Mouse (Mus musculus): ENCODE data around the gene Dgcr2. TPM values are rescaled to one million over a fixed set of nuclear protein-coding genes. Genes with fewer than 3 reads are reported as not detected.

Gene Dgcr2
- polyA plus RNA-seq, 1 experiment from 2014 or later: 18.6 TPM

DNA sequence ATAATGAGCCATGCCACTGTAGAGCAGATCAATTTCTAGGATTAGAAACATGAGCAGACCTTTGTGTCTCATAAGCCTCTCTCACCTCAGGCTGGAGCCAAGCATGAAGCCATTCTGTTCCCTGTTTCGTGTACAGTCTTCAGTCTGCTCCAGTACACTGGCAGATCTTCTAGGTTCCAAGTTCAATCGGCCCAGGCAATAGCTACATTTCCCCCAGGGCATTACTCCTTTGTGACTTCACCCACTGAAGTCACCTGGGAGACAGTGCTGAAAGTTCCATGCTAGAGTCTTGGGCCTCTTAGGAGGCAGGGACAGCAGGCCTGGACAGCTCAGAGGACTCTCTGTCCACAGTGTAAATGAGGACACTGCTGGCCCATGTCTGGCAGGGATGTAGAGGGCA is 4.4 kb downstream of the Dgcr2 start, which contains the start of gene Tssk1:
Gene Tssk1 (plus strand): TSS at position 301 of the 400 bp plus-strand sequence.
- no peaks in the 10 kb centered on the region for H3K27me3 ChIP-seq
- 66% methylated on average over 2 of the region's 2 CpGs for WGBS (ENCODE audit: insufficient replicate concordance)
- no peak within 1 kb of the TSS for H3K27ac ChIP-seq
- H3K9me3 ChIP-seq (replicated peaks): no peaks in the 10 kb centered on the region
- no peak within 1 kb of the TSS for H3K4me2 ChIP-seq
- H3K4me3 ChIP-seq (replicated peaks): no peak within 1 kb of the TSS
- H3K4me1 ChIP-seq (replicated peaks): peaks cover 24% of the 10 kb centered on the region
- DNase-seq (no peak), ATAC-seq (ENCODE audit: low read depth) (no peak)
- H3K36me3 ChIP-seq: peaks cover 6% of the 10 kb centered on the region
- no peak within 1 kb of the TSS for H3K9ac ChIP-seq

DNA sequence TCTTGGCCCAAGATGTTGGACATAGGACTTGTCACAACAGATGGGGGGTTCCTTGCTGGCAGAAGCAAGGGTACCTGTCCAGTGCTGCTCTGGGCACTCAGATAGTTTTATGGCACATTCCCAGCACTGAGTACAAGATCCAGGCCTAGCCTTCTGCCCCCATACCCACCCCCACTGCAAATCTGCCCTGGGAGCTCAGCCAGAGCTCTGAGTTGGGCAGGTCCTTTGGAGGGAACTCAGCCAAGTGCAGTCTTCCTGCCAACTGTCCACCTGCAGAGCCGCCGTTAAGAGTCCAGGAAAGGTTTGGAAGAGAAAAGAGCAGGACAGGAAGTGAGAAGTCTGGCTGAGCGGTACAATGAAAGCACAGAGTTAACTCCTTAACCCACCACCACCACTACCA is 5.8 kb downstream of the Dgcr2 start:
- ATAC-seq (ENCODE audit: low read depth): no peak
- WGBS (ENCODE audit: insufficient replicate concordance): 61% methylated on average over 3 of the region's 3 CpGs
- no peak for DNase-seq
- no peak overlapping the region for H3K4me3 ChIP-seq (replicated peaks)
- no peaks in the 10 kb centered on the region for H3K36me3 ChIP-seq
- no peak overlapping the region for H3K27ac ChIP-seq
- H3K9me3 ChIP-seq (replicated peaks): no peaks in the 10 kb centered on the region
- H3K27me3 ChIP-seq: no peaks in the 10 kb centered on the region
- peaks cover 24% of the 10 kb centered on the region for H3K4me1 ChIP-seq (replicated peaks)
- no peak overlapping the region for H3K9ac ChIP-seq
- H3K4me2 ChIP-seq: no peak overlapping the region

DNA sequence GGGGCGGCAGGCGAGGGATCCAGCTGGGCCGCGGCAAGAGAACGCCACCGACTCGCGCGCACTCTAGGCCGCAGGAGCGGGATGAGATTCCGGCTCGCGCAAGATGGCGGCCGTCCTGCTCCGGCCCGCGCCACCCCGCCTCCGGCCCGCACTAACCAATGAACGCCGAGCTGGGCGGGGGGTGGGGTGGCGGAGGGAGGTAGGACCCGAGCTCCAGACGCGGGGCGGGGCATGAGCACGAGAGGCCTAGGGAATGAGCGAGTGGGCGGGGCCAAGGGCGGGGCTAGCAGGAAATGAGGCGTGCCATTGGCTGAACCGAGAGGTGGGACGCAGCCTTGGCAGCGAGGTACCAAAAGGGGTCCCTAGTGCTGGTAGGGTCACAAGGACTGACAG is 6.8 kb downstream of the Dgcr2 start, which contains the start of gene Gm20518:
Gene Gm20518 (minus strand): TSS at position 105 of the 393 bp plus-strand sequence.
- peak within 1 kb of the TSS; percentile 93 for H3K27ac ChIP-seq
- H3K4me1 ChIP-seq (replicated peaks): peaks cover 24% of the 10 kb centered on the region
- WGBS (ENCODE audit: insufficient replicate concordance): under 1% methylated on average over 38 of the region's 38 CpGs
- DNase-seq (peak; percentile 97), ATAC-seq (ENCODE audit: low read depth) (peak; percentile 96)
- H3K36me3 ChIP-seq: no peaks in the 10 kb centered on the region
- no peaks in the 10 kb centered on the region for H3K27me3 ChIP-seq
- H3K4me2 ChIP-seq: peak within 1 kb of the TSS; percentile 93
- H3K9ac ChIP-seq: peak within 1 kb of the TSS; percentile 95
- H3K4me3 ChIP-seq (replicated peaks): peak within 1 kb of the TSS; percentile 93
- H3K9me3 ChIP-seq (replicated peaks): no peaks in the 10 kb centered on the region

DNA sequence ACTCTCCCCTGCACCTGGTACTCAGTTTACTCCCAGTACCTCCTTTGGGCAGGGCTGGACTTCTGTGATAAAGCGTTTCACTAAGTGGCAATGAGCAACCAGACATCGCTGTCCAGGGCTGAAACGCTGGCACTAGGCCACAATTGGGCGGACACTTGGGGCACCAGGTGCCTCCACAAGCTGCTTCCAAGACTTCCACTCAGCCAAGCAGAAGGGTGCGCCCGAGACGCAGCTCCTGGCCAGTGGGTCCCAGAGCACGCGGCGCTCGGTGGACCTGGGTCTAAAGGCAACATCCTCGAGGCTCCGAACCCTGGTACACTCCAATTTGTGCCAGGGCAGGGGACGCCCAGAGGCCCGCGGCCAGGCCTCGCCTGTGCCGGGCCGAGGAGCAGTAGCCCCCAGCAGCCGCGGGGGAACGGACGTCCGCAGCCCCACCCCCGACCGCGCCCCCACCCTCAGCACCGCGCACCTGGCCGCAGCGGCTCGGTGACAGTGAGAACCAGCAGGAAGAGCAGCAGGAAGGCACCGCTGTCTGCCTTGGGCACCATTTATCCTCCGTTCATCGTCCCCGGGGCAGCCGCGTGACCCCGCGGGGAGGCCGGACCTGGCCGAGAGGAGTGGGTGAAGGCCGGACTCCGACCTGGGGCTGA is 7.3 kb downstream of the Dgcr2 start:
- Histone ChIP-seq H3K36me3 (no peaks in the 10 kb centered on the region), H3K4me2 (peak overlapping the region; percentile 93), H3K9me3 (replicated peaks) (no peaks in the 10 kb centered on the region), H3K4me1 (replicated peaks) (peaks cover 24% of the 10 kb centered on the region), H3K27ac (peak overlapping the region; percentile 93), H3K4me3 (replicated peaks) (peak overlapping the region; percentile 93), H3K9ac (peak overlapping the region; percentile 95), H3K27me3 (no peaks in the 10 kb centered on the region)
- WGBS (ENCODE audit: insufficient replicate concordance): 1% methylated on average over 44 of the region's 44 CpGs
- peak; percentile 49 for DNase-seq
- peak; percentile 71 for ATAC-seq (ENCODE audit: low read depth)

DNA sequence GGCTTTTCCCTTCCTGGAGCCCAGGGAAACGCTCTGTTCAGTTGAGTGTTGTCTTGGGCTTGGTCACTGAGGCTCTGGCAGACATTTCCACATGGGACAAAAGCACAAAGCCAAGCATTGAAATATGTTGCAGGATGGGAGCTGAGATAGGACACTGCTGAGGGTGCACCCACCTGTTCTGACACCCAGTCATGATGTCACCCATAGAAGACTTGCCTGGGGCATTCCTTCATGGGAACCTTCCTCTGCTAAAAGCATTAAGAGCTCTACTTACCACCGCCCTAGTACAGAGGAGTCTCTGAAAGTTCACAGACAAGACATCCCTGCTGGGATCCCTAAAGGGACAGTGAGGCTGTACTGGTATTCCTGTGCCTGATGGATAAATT is 8.0 kb downstream of the Dgcr2 start:
- whole genome bisulfite sequencing (ENCODE audit: insufficient replicate concordance): 68% methylated on average over 2 of the region's 2 CpGs
- peak overlapping the region; percentile 95 for H3K9ac ChIP-seq
- ATAC-seq (ENCODE audit: low read depth) (no peak), DNase-seq (no peak)
- no peaks in the 10 kb centered on the region for H3K9me3 ChIP-seq (replicated peaks)
- no peaks in the 10 kb centered on the region for H3K36me3 ChIP-seq
- peak overlapping the region; percentile 93 for H3K27ac ChIP-seq
- H3K4me1 ChIP-seq (replicated peaks): peaks cover 31% of the 10 kb centered on the region
- H3K27me3 ChIP-seq: no peaks in the 10 kb centered on the region
- H3K4me3 ChIP-seq (replicated peaks): peak overlapping the region; percentile 93
- H3K4me2 ChIP-seq: peak overlapping the region; percentile 93

DNA sequence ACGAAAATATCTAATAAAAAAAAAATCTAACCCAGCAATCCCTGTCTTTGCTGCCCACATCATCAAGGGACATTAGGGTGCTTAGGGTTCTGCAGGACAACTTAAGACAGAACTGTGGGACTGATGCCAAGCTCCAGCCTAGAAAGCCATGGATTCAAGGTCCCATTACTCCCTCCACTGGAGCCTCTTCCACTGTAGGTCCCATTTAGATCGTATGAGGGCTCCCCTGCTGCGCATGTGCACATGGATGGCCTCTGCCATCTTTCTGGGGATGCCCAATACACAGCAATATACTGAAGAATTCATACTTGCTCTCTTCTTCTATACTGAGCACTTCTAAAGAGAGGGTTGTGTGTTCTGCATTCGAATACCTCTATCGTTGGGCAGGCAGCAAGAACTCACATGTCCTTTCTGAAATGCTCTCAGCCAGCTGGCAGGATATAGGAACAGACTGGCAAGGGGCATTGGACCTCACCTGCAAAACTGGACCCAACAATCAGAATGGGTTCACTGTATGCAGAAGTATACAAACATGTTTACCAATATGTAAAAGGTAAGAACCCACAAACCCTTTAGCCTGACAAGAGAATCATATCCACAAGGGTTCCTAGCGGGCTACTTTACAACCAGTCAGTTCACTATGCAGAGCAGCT is 8.5 kb downstream of the Dgcr2 start:
- H3K9me3 ChIP-seq (replicated peaks): no peaks in the 10 kb centered on the region
- H3K36me3 ChIP-seq: no peaks in the 10 kb centered on the region
- H3K9ac ChIP-seq: peak overlapping the region; percentile 95
- WGBS (ENCODE audit: insufficient replicate concordance): 80% methylated on average over 6 of the region's 6 CpGs
- DNase-seq (no peak), ATAC-seq (ENCODE audit: low read depth) (no peak)
- peak overlapping the region; percentile 93 for H3K4me3 ChIP-seq (replicated peaks)
- H3K4me2 ChIP-seq: peak overlapping the region; percentile 93
- peaks cover 35% of the 10 kb centered on the region for H3K4me1 ChIP-seq (replicated peaks)
- H3K27me3 ChIP-seq: no peaks in the 10 kb centered on the region
- H3K27ac ChIP-seq: peak overlapping the region; percentile 93; the same call in 1 of the 2 replicates

DNA sequence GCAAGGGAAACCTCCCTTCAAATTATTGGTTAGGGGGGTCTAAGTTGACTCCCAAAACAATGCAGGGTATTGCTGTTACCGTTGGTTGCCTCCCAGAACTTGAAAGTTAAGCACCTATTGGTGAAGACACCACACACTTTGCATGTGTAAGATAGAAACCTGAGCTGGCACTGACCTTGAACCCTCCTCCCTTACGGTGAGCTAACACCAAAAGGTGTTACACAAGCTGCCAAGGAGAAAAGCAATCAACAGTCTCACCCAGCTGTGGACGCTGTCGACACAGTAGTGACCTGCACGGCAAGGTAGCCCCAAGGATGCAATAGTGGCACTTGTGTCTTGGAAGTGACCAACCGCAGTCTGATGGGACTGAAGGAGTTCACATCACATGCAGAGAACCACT is 14.2 kb downstream of the Dgcr2 start:
- Histone ChIP-seq H3K4me3 (replicated peaks) (no peak overlapping the region), H3K27ac (no peak overlapping the region), H3K27me3 (no peaks in the 10 kb centered on the region), H3K9ac (no peak overlapping the region), H3K4me1 (replicated peaks) (peaks cover 41% of the 10 kb centered on the region), H3K4me2 (no peak overlapping the region), H3K36me3 (peaks cover 25% of the 10 kb centered on the region), H3K9me3 (replicated peaks) (no peaks in the 10 kb centered on the region)
- WGBS (ENCODE audit: insufficient replicate concordance): 75% methylated on average over 6 of the region's 6 CpGs
- DNase-seq (no peak), ATAC-seq (ENCODE audit: low read depth) (no peak)

DNA sequence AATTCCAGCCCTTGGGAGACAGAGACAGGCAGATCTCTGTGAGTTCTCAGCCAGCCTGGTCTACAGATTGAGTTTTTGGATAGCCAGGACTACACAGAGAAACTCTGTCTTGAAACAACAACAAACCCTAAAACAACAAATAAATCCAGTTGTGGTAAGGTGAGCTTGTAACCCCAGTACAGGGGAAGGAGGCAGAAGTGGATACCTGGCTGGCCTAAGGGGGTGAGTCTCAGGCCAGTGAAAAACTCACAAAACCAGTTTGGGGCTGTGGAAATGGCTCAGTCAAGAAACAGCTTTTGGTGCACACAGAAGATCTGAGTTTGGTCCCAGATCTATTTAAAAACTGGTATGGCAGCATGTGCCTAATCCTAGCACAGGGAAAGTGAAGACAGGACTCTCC is 16.2 kb downstream of the Dgcr2 start:
- Histone ChIP-seq H3K4me1 (replicated peaks) (peaks cover 47% of the 10 kb centered on the region), H3K9me3 (replicated peaks) (no peaks in the 10 kb centered on the region), H3K9ac (no peak overlapping the region), H3K27ac (no peak overlapping the region), H3K27me3 (no peaks in the 10 kb centered on the region), H3K4me2 (no peak overlapping the region), H3K36me3 (peaks cover 39% of the 10 kb centered on the region), H3K4me3 (replicated peaks) (no peak overlapping the region)
- no peak for DNase-seq
- no peak for ATAC-seq (ENCODE audit: low read depth)

DNA sequence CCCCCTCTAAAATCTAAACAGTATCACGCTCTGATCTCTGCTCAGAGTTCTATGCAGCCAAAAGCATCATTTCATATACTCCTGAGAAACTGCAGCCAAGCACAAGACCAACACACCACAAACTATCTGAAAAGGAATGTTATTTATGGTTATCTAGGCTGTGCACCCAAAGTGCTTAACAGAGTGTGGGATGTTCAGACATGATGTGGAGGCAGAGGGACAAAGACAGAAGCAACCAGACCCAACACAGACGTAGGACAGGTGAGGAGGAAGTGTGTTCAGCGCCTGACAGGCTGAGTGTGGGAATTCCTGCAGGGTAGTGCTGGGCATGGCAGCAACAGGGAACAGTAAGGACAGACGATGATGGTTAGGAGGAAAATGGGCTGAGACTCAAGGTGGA is 18.8 kb downstream of the Dgcr2 start:
- 82% methylated on average over 4 of the region's 4 CpGs for WGBS (ENCODE audit: insufficient replicate concordance)
- no peak overlapping the region for H3K27ac ChIP-seq
- H3K27me3 ChIP-seq: no peaks in the 10 kb centered on the region

DNA sequence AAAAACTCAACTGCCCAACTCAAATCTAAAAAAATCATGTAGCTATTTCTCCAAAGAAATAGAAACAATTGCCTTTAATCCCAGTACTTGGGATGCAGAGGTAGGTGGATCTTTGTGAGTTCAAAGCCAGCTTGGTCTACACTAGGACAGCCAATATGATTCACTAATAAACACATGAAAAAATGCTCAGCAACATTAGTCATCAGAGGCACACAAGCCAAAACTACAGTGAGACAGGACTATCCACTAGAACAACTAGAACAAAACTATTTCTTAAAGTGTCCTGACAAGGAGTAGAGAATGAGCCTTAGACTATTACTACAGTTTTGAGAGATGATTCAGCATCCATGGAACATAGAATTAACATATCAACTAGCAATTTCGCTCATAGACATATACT is 22.3 kb downstream of the Dgcr2 start:
- ATAC-seq (ENCODE audit: low read depth) (no peak), DNase-seq (no peak)
- peaks cover 57% of the 10 kb centered on the region for H3K4me1 ChIP-seq (replicated peaks)
- 83% methylated on average over 1 of the region's 1 CpGs for WGBS (ENCODE audit: insufficient replicate concordance)
- no peaks in the 10 kb centered on the region for H3K27me3 ChIP-seq
- no peak overlapping the region for H3K27ac ChIP-seq
- no peak overlapping the region for H3K9ac ChIP-seq
- H3K4me2 ChIP-seq: no peak overlapping the region
- H3K36me3 ChIP-seq: peaks cover 37% of the 10 kb centered on the region
- H3K9me3 ChIP-seq (replicated peaks): no peaks in the 10 kb centered on the region
- no peak overlapping the region for H3K4me3 ChIP-seq (replicated peaks)

More for the DNA sequence above, 18.8 kb downstream of the Dgcr2 start:
- Histone ChIP-seq H3K4me3 (replicated peaks) (no peak overlapping the region), H3K9me3 (replicated peaks) (no peaks in the 10 kb centered on the region), H3K4me2 (no peak overlapping the region), H3K36me3 (peaks cover 39% of the 10 kb centered on the region), H3K4me1 (replicated peaks) (peaks cover 43% of the 10 kb centered on the region), H3K9ac (no peak overlapping the region)
- ATAC-seq (ENCODE audit: low read depth): no peak
- DNase-seq: no peak

DNA sequence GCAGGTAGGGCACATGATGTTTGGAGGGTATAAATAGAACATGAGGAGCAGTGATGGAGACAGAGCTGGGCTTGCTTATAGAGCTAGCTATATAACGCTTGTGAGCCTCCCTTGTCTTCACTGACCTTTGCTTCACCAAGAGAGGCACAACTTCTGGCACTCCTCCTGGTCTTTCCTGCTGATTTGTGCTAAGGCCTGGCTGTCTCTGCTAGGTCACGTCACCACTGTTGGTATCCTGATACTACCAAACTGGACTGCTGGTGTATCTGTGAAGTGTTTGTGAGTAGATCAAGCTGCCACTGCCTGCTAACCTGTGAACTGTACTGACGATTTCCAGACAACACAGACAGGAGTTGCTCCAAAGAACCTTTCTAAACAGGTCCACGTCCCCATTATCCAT is 23.2 kb downstream of the Dgcr2 start:
- Histone ChIP-seq H3K27ac (no peak overlapping the region), H3K27me3 (no peaks in the 10 kb centered on the region), H3K4me1 (replicated peaks) (peaks cover 58% of the 10 kb centered on the region), H3K4me3 (replicated peaks) (no peak overlapping the region), H3K4me2 (no peak overlapping the region), H3K9ac (no peak overlapping the region), H3K36me3 (peaks cover 41% of the 10 kb centered on the region), H3K9me3 (replicated peaks) (no peaks in the 10 kb centered on the region)
- ATAC-seq (ENCODE audit: low read depth) (no peak), DNase-seq (no peak)
- WGBS (ENCODE audit: insufficient replicate concordance): 72% methylated on average over 4 of the region's 4 CpGs

DNA sequence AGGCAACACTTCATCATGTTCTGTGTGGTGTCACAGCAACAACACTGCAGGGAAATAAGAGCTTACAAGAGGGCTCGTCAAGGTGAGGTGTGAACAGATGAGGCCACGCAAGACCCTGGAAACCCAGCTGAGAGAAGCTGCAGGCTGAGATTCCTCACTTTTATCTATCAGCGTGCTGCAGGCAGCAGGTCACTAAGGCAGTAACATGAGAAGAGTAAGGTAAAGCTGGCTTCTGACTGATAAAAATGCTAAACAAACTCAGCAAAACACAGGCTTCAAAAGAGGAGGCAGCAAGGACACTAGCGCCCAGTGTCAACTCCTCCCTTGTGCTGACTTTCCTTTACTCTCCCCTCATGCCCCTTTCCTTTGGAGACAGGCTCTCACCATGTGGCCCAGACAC is 25.4 kb downstream of the Dgcr2 start:
- Histone ChIP-seq H3K4me3 (replicated peaks) (no peak overlapping the region), H3K27me3 (no peaks in the 10 kb centered on the region), H3K9ac (0 out of 2 replicates have a peak overlapping the region, but pooled peaks have one; percentile 30), H3K36me3 (peaks cover 35% of the 10 kb centered on the region), H3K4me1 (replicated peaks) (peaks cover 71% of the 10 kb centered on the region), H3K27ac (0 out of 2 replicates have a peak overlapping the region, but pooled peaks have one; percentile 6), H3K9me3 (replicated peaks) (no peaks in the 10 kb centered on the region), H3K4me2 (peak overlapping the region; percentile 3; the same call in 1 of the 2 replicates)
- peak; percentile 38 for DNase-seq
- WGBS (ENCODE audit: insufficient replicate concordance): 14% methylated on average over 4 of the region's 4 CpGs
- peak; percentile 66 for ATAC-seq (ENCODE audit: low read depth)
